Mouse (Mus musculus) forebrain, embryonic 13.5 days (tissue): ENCODE data around the gene Socs2. TPM values are rescaled to one million over a fixed set of nuclear protein-coding genes. Genes with fewer than 3 reads are reported as not detected.

Experiments
- ATAC-seq: fragments of 200-750 bp; cut with Nextera tagmentation; 2 replicates; pipeline ENCODE4 v1.8.0; 2017
- H3K27ac ChIP-seq: fragments of 300-500 bp; sonication (generic); 2 replicates; pipeline ENCODE4 v1.5.1; 2015; ENCODE audit warnings: inconsistent platforms, mild to moderate bottlenecking, moderate library complexity
- H3K27me3 ChIP-seq: fragments of 300-500 bp; sonication (generic); 2 replicates; pipeline ENCODE4 v1.6.1; 2015; ENCODE audit warnings: mild to moderate bottlenecking, inconsistent platforms
- H3K36me3 ChIP-seq: fragments of 300-500 bp; sonication (generic); 2 replicates; pipeline ENCODE4 v1.6.1; 2015; ENCODE audit warnings: mild to moderate bottlenecking, inconsistent platforms; ENCODE audit not compliant: poor library complexity, severe bottlenecking
- H3K4me1 ChIP-seq: fragments of 300-500 bp; sonication (generic); 2 replicates; pipeline ENCODE4 v1.6.1; 2015; ENCODE audit warnings: inconsistent platforms
- H3K4me2 ChIP-seq: fragments of 300-500 bp; sonication (generic); 2 replicates; pipeline ENCODE4 v1.6.1; 2015; ENCODE audit warnings: inconsistent platforms, mild to moderate bottlenecking, moderate library complexity
- H3K4me3 ChIP-seq: fragments of 300-500 bp; sonication (generic); 2 replicates; pipeline ENCODE4 v1.5.1; 2015; ENCODE audit warnings: mild to moderate bottlenecking, inconsistent platforms
- H3K9ac ChIP-seq: fragments of 300-500 bp; sonication (generic); 2 replicates; pipeline ENCODE4 v1.6.1; 2015; ENCODE audit warnings: mild to moderate bottlenecking, inconsistent platforms
- H3K9me3 ChIP-seq: fragments of 300-500 bp; sonication (generic); replicated peaks from 2 replicates; pipeline ENCODE4 v1.6.1; 2016; ENCODE audit warnings: inconsistent platforms
- WGBS: fragments of 180-500 bp; shearing (Covaris S2); methylation state at CpG from one replicate; pipeline ENCODE4 v1.1.7; 2015; 5-methylcytosine and 5-hydroxymethylcytosine counted together
- polyA plus RNA-seq: library from polyadenylated mRNA; unstranded; fragments of >200 nt; fragmentation: Nextera tagmentation; extraction: Ambion mirVana; gene quantifications from 2 replicates; pipeline ENCODE4 v1.2.1, GENCODE M21; 2015

Gene Socs2
- polyA plus RNA-seq, 1 experiment from 2014 or later = 91.6 TPM

GRCm38 (mm10) chr10:95417496-95418236 lies 686 bp upstream of the Socs2 start:
- H3K27me3 ChIP-seq = peaks cover 2% of the 10 kb centered on the region; the same call in 1 of the 2 replicates
- H3K27ac ChIP-seq = peak overlapping the region; percentile 48; the same call in 1 of the 2 replicates
- ATAC-seq = peak; percentile 23
- H3K9ac ChIP-seq = peak overlapping the region; percentile 68
- peak overlapping the region; percentile 95 for H3K4me2 ChIP-seq
- WGBS = under 1% methylated on average over 25 of the region's 25 CpGs
- no peaks in the 10 kb centered on the region for H3K9me3 ChIP-seq
- H3K4me1 ChIP-seq = peaks cover 22% of the 10 kb centered on the region
- H3K4me3 ChIP-seq = peak overlapping the region; percentile 82
- no peaks in the 10 kb centered on the region for H3K36me3 ChIP-seq

DNA sequence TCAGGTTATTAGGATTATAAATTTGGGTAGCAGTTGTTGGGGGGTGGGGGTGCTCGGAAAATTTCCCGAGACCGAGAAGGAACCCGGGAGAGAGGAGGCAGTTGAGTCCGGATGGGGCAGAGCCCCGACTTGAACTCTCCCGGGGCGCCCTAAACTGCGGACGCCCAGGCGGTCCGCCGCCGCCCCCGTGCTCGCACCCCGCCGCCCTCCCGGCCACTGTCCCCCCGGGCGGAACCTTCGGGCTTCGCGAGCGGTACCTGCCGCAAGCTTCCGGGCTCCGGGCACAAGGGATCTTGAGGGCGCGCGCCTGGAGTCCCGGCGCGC lies 657 bp downstream of the Socs2 start:
- Histone ChIP-seq H3K9ac (peak overlapping the region; percentile 91), H3K36me3 (no peaks in the 10 kb centered on the region; the same call in 1 of the 2 replicates), H3K4me2 (peak overlapping the region; percentile 95), H3K4me1 (peaks cover 22% of the 10 kb centered on the region), H3K27ac (peak overlapping the region; percentile 93), H3K27me3 (peaks cover 2% of the 10 kb centered on the region; the same call in 1 of the 2 replicates), H3K4me3 (peak overlapping the region; percentile 82), H3K9me3 (no peaks in the 10 kb centered on the region)
- WGBS = under 1% methylated on average over 22 of the region's 34 CpGs
- ATAC-seq = peak; percentile 46

DNA sequence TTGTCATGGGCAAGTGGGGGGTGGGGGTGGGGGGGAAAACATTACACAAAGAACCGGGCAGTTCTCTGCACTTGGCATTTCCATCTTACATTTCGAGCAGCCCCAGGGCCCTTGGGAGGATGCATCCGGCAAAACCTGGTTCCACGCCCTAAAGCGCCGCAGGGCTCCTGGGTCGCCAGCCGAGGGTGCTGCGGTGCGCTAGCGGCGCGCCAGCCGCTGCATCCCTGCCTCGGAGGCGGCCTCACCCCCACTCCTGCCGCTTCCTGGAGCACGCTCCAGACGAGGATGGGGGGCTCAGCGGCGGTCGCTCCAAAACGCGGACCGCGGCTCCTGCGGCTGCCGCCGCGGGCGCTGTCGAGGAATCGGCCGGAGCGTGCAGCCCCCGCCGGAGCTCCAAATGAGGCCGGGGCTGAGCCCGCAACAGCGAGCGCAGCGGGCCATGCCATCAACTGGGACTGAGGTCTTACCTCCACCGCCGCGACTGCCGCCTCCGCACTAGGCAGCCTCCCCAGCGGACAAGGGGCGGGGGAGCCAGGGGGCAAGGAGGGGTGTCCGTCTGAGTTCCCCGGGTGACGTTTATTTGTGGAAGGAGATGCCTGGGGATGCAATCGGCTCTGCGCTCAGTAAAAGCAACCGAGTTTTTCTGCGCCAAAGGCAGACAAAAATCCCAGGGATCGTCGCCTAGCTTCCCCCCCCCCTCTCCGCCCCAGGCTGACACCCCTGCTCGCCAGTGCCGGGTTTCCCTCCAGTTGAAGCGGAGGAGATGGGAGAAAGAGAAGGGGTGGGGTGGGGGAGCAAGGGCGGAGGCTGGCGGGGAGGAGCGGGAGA lies 1.2 kb downstream of the Socs2 start:
- peak; percentile 31 for ATAC-seq
- peak overlapping the region; percentile 95 for H3K4me2 ChIP-seq
- H3K4me3 ChIP-seq = peak overlapping the region; percentile 82
- peaks cover 26% of the 10 kb centered on the region for H3K4me1 ChIP-seq
- no peaks in the 10 kb centered on the region for H3K9me3 ChIP-seq
- H3K27ac ChIP-seq = peak overlapping the region; percentile 93
- H3K27me3 ChIP-seq = peaks cover 2% of the 10 kb centered on the region; the same call in 1 of the 2 replicates
- peaks cover 4% of the 10 kb centered on the region; the same call in 1 of the 2 replicates for H3K36me3 ChIP-seq
- under 1% methylated on average over 52 of the region's 65 CpGs for WGBS
- peak overlapping the region; percentile 91 for H3K9ac ChIP-seq

GRCm38 (mm10) chr10:95415159-95415532 lies 1.8 kb downstream of the Socs2 start:
- peaks cover 4% of the 10 kb centered on the region; the same call in 1 of the 2 replicates for H3K36me3 ChIP-seq
- H3K4me1 ChIP-seq = peaks cover 29% of the 10 kb centered on the region
- WGBS = under 1% methylated on average over 15 of the region's 15 CpGs
- no peaks in the 10 kb centered on the region for H3K9me3 ChIP-seq
- peak overlapping the region; percentile 95 for H3K4me2 ChIP-seq
- H3K9ac ChIP-seq = peak overlapping the region; percentile 91
- peak overlapping the region; percentile 82 for H3K4me3 ChIP-seq
- H3K27ac ChIP-seq = peak overlapping the region; percentile 93; the same call in 1 of the 2 replicates
- H3K27me3 ChIP-seq = peaks cover 2% of the 10 kb centered on the region; the same call in 1 of the 2 replicates
- ATAC-seq = peak; percentile 0; the same call in 1 of the 2 replicates

GRCm38 (mm10) chr10:95414316-95415158 lies 2.4 kb downstream of the Socs2 start:
- H3K27me3 ChIP-seq = peaks cover 2% of the 10 kb centered on the region; the same call in 1 of the 2 replicates
- H3K36me3 ChIP-seq = peaks cover 4% of the 10 kb centered on the region; the same call in 1 of the 2 replicates
- H3K4me1 ChIP-seq = peaks cover 29% of the 10 kb centered on the region
- peak overlapping the region; percentile 93 for H3K27ac ChIP-seq
- H3K4me3 ChIP-seq = peak overlapping the region; percentile 82
- ATAC-seq = no peak
- peak overlapping the region; percentile 91 for H3K9ac ChIP-seq
- no peaks in the 10 kb centered on the region for H3K9me3 ChIP-seq
- 1% methylated on average over 60 of the region's 65 CpGs for WGBS
- peak overlapping the region; percentile 95 for H3K4me2 ChIP-seq

DNA sequence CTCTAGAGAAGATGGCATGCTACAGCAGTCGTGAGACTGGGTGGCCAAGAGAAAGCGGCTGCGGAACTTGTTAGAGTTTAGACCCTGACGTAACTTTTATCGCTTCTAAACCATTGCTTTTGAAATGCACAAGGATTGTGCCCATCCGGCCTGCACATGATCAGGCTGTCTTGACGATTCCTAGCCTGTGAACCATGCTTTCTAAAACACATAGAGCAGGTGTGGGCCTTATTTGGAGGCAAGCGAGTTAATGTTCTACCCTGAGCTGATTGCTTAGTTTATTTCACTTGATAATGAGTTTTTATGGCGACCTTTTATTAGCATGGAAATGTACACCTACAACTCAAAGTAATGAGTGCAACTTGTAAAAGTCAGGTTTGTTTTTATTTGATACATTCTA lies 5.8 kb downstream of the Socs2 start:
- H3K4me1 ChIP-seq = peaks cover 16% of the 10 kb centered on the region
- no peak overlapping the region for H3K9ac ChIP-seq
- WGBS = 91% methylated on average over 9 of the region's 9 CpGs
- H3K4me2 ChIP-seq = no peak overlapping the region
- peaks cover 2% of the 10 kb centered on the region; the same call in 1 of the 2 replicates for H3K27me3 ChIP-seq
- no peaks in the 10 kb centered on the region for H3K9me3 ChIP-seq
- no peak overlapping the region for H3K27ac ChIP-seq
- H3K36me3 ChIP-seq = peaks cover 11% of the 10 kb centered on the region
- no peak overlapping the region for H3K4me3 ChIP-seq
- ATAC-seq = no peak

DNA sequence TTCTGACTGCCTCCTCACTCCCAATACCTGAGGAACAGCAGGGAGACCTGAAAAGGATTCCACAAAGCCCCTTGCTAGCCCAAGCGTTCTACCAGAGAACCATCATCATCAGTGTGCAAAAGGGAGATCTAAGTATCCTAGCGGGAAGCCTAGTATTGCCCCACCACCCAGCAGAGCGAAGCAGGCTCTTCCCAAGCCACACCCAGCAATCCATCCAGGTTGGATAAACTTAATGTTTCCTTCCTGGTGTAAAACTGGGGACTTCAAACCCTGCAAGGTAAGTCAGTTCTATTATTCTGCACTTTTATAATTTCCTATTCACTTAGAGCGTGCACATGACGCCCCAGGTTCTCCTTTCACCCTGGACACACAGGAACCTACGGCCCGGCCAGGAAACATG lies 6.3 kb downstream of the Socs2 start:
- Histone ChIP-seq H3K27ac (no peak overlapping the region), H3K36me3 (peaks cover 11% of the 10 kb centered on the region), H3K9me3 (no peaks in the 10 kb centered on the region), H3K4me3 (no peak overlapping the region), H3K4me2 (no peak overlapping the region), H3K4me1 (peaks cover 16% of the 10 kb centered on the region), H3K9ac (no peak overlapping the region), H3K27me3 (peaks cover 2% of the 10 kb centered on the region; the same call in 1 of the 2 replicates)
- no peak for ATAC-seq
- WGBS = 93% methylated on average over 7 of the region's 7 CpGs

GRCm38 (mm10) chr10:95410209-95410608 lies 6.8 kb downstream of the Socs2 start:
- 94% methylated on average over 4 of the region's 4 CpGs for WGBS
- H3K4me3 ChIP-seq = no peak overlapping the region
- H3K9ac ChIP-seq = no peak overlapping the region
- peaks cover 11% of the 10 kb centered on the region for H3K36me3 ChIP-seq
- no peak overlapping the region for H3K27ac ChIP-seq
- ATAC-seq = no peak
- H3K4me2 ChIP-seq = no peak overlapping the region
- H3K4me1 ChIP-seq = peaks cover 16% of the 10 kb centered on the region
- peaks cover 2% of the 10 kb centered on the region; the same call in 1 of the 2 replicates for H3K27me3 ChIP-seq
- H3K9me3 ChIP-seq = no peaks in the 10 kb centered on the region

GRCm38 (mm10) chr10:95409149-95409548 lies 7.8 kb downstream of the Socs2 start:
- H3K9ac ChIP-seq = no peak overlapping the region
- no peaks in the 10 kb centered on the region for H3K9me3 ChIP-seq
- peaks cover 11% of the 10 kb centered on the region for H3K36me3 ChIP-seq
- H3K4me2 ChIP-seq = no peak overlapping the region
- H3K27me3 ChIP-seq = peaks cover 2% of the 10 kb centered on the region; the same call in 1 of the 2 replicates
- no peak overlapping the region for H3K27ac ChIP-seq
- no peak for ATAC-seq
- H3K4me3 ChIP-seq = no peak overlapping the region
- H3K4me1 ChIP-seq = peaks cover 13% of the 10 kb centered on the region
- 86% methylated on average over 7 of the region's 7 CpGs for WGBS

DNA sequence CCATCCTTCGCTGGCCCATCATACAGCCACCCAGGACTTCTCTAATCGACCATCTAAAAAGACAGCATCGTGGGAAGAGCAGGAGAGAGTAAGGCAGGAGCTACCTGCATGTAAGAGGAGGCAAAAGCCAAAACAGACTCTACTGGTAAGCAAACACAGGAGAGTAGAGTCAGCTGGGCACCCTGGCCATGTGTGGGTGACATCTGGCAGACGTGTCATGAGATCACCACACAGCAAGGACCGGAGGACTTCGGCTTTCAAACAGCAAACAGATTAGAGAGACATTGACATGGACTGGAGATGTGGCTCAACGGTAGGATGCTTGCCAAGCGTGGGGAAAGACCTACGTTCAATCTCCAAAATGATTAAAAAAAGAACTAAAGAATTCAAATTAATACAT lies 8.5 kb downstream of the Socs2 start:
- Histone ChIP-seq H3K4me3 (no peak overlapping the region), H3K9me3 (no peaks in the 10 kb centered on the region), H3K27me3 (peaks cover 2% of the 10 kb centered on the region; the same call in 1 of the 2 replicates), H3K9ac (no peak overlapping the region), H3K4me2 (no peak overlapping the region), H3K4me1 (peaks cover 7% of the 10 kb centered on the region; the same call in 1 of the 2 replicates), H3K36me3 (peaks cover 11% of the 10 kb centered on the region), H3K27ac (no peak overlapping the region; the same call in 1 of the 2 replicates)
- WGBS = 89% methylated on average over 9 of the region's 9 CpGs
- ATAC-seq = no peak

DNA sequence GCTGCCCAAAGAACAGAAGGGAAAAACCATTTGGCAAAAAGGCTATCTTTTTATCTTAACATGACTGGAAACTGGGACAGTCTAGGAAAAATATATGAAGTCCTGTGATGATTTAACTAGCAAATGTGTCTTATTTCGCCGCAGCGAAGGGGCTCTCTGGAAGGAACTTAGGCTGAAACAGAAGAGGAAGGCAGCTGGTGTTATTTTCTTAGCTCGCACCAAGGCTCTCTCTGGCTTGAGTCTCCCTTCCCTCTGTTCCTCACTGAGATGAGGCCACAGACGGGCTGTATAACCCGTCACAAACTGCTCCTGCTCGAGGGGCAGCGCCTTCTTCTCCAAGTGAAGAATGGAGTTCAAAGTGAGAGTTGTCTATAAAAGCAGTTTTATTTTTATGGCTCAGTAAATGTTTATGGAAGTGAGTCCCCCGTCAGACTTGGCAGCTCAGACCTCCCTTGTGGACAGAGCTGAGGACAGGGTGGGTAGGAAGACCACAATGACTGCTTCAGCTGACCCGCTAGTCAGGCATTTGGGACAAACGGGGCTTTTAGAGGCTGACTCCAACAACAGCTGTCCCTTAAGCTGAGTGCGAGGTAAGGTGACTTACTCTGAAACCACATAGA lies 9.3 kb downstream of the Socs2 start:
- Histone ChIP-seq H3K27ac (no peak overlapping the region), H3K9ac (no peak overlapping the region), H3K4me3 (no peak overlapping the region), H3K27me3 (no peaks in the 10 kb centered on the region), H3K4me2 (no peak overlapping the region), H3K4me1 (peaks cover 7% of the 10 kb centered on the region; the same call in 1 of the 2 replicates), H3K36me3 (peaks cover 11% of the 10 kb centered on the region), H3K9me3 (no peaks in the 10 kb centered on the region)
- no peak for ATAC-seq
- WGBS = 81% methylated on average over 12 of the region's 12 CpGs
